Mouse (Mus musculus) gastrocnemius, postnatal 4 days (tissue): ENCODE measurements around the gene Sdad1. TPM values are rescaled to one million over a fixed set of nuclear protein-coding genes. Genes with fewer than 3 reads are reported as not detected.

Experiments
- DNase-seq, 2 experiments: peaks; one replicate each; pipeline ENCODE4 v3.0.0; 2021 to 2022; ENCODE audit warnings: low spot score in 2 of 2, mixed read lengths in 2 of 2
- total RNA-seq, 2 experiments: library from RNA; stranded (reverse); gene quantifications; 2 replicates each; pipeline ENCODE4 v1.2.3; 2021

The Sdad1 gene
- total RNA-seq, 2 experiments from 2014 or later = 25.5 to 28.4 TPM

- no peak for DNase-seq
Measured at GRCm38 (mm10) chr5:92318119-92318518, 7.8 kb upstream of the Sdad1 start.

- no peak for DNase-seq
Measured at GRCm38 (mm10) chr5:92313776-92314175, 3.5 kb upstream of the Sdad1 start.

GRCm38 (mm10) chr5:92312046-92312715 lies 1.9 kb upstream of the Sdad1 start:
- DNase-seq = peak; percentile 73 to 91

- no peak for DNase-seq
Measured at GRCm38 (mm10) chr5:92304291-92304690, 6.0 kb downstream of the Sdad1 start.

- DNase-seq = no peak
Measured at GRCm38 (mm10) chr5:92302149-92302840, 8.0 kb downstream of the Sdad1 start.

- no peak for DNase-seq
Measured at GRCm38 (mm10) chr5:92294525-92294924, 15.8 kb downstream of the Sdad1 start.

GRCm38 (mm10) chr5:92291652-92292414 lies 18.4 kb downstream of the Sdad1 start:
- no peak for DNase-seq

GRCm38 (mm10) chr5:92287840-92288239 lies 22.4 kb downstream of the Sdad1 start:
- DNase-seq = no peak

- no peak for DNase-seq
Measured at GRCm38 (mm10) chr5:92283107-92283506, 27.2 kb downstream of the Sdad1 start.

- DNase-seq = peak in 1 of 2 experiments; percentile 45
Measured at GRCm38 (mm10) chr5:92282571-92282970, 27.7 kb downstream of the Sdad1 start.

- DNase-seq = no peak
Measured at GRCm38 (mm10) chr5:92278942-92279537, 31.2 kb downstream of the Sdad1 start.

GRCm38 (mm10) chr5:92277437-92278394 lies 32.6 kb downstream of the Sdad1 start, which contains the start of gene Naaa:
TSS of gene Naaa (minus strand) at chr5:92278170.
- peak; percentile 75 to 86 for DNase-seq

GRCm38 (mm10) chr5:92270496-92270895 lies 39.8 kb downstream of the Sdad1 start:
- DNase-seq = no peak

GRCm38 (mm10) chr5:92263761-92264359 lies 46.4 kb downstream of the Sdad1 start:
- DNase-seq = peak; percentile 36 to 67

GRCm38 (mm10) chr5:92262646-92263045 lies 47.6 kb downstream of the Sdad1 start:
- DNase-seq = no peak

- DNase-seq = no peak
Measured at GRCm38 (mm10) chr5:92256218-92256617, 54.1 kb downstream of the Sdad1 start, which contains the start of gene Ppef2. TSS of gene Ppef2 (minus strand) at chr5:92256278.

- no peak for DNase-seq
Measured at GRCm38 (mm10) chr5:92254476-92254875, 55.8 kb downstream of the Sdad1 start.

- DNase-seq = no peak
Measured at GRCm38 (mm10) chr5:92252797-92253343, 57.4 kb downstream of the Sdad1 start.

GRCm38 (mm10) chr5:92252031-92252430 lies 58.2 kb downstream of the Sdad1 start:
- no peak for DNase-seq
